35 mouse cellular contexts compared by ENCODE assay signal in the genomic region with DNA sequence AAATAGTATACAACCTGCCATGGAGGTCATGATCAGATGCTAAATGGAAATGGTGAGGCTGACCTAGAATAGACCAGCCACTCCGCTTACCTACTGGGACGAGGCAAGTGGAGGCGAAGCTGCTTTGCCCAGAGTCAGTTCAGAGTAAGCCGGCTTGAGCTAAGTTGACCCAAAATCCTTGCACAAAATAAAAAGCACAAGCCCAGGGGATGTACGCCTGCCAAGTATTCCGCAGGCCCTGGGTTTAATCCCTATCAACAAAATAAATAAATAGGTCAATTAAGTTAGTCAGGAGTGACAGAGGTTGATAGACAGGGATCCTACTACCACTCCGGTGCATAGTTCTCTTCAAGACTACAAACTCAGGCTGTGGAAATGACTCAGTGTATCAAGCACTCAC. TPM values are rescaled to one million over a fixed set of nuclear protein-coding genes. Genes with fewer than 3 reads are reported as not detected.
"Had no signal": no experiment of that assay in that cellular context is flagged by ENCODE, and none has a peak within 500 bp of the region (broad histone marks: within the 10 kb centered on the region; RNA-seq: fewer than 3 reads in every experiment).

No protein-coding gene starts in this region.

- H3K27ac ChIP-seq: heart, adult 2 months; heart, embryonic 13.5 days; heart, embryonic 15.5 days; hindbrain, embryonic 13.5 days; hindbrain, embryonic 15.5 days; hindbrain, postnatal 0 days; kidney, embryonic 15.5 days; kidney, postnatal 0 days; limb, embryonic 13.5 days; limb, embryonic 15.5 days; liver, embryonic 14.5 days had no signal

- H3K9ac ChIP-seq: heart, embryonic 13.5 days; heart, embryonic 15.5 days; hindbrain, embryonic 13.5 days; hindbrain, embryonic 15.5 days; kidney, embryonic 15.5 days; limb, embryonic 13.5 days; limb, embryonic 15.5 days; liver, embryonic 14.5 days had no signal

- H3K4me1 ChIP-seq: heart, embryonic 13.5 days; heart, embryonic 15.5 days; hindbrain, embryonic 15.5 days; kidney, embryonic 15.5 days; limb, embryonic 13.5 days; limb, embryonic 15.5 days had no signal

- DNase-seq: gastrocnemius, postnatal 14 days; gastrocnemius, postnatal 36 days; heart, adult 2 months; heart, postnatal 14 days; heart, postnatal 36 days; kidney, adult 11 months; kidney, adult 2 months; kidney, adult 9 months; kidney, postnatal 14 days; kidney, postnatal 36 days; layer of hippocampus, adult 9-11 months; layer of hippocampus, postnatal 36 days; left cerebral cortex, postnatal 4 days had no signal

- H3K4me3 ChIP-seq: heart, adult 2 months; heart, embryonic 13.5 days; heart, embryonic 15.5 days; hindbrain, embryonic 13.5 days; hindbrain, embryonic 15.5 days; kidney, embryonic 15.5 days; limb, embryonic 13.5 days; limb, embryonic 15.5 days had no signal

- H3K4me2 ChIP-seq: heart, embryonic 11.5 days; heart, embryonic 13.5 days; heart, embryonic 15.5 days; hindbrain, embryonic 13.5 days; hindbrain, embryonic 15.5 days; kidney, embryonic 15.5 days; limb, embryonic 13.5 days; limb, embryonic 15.5 days; liver, embryonic 11.5 days had no signal

- ATAC-seq: hindbrain, postnatal 0 days; intestine, embryonic 16.5 days had no signal

- H3K9me3 ChIP-seq: heart, embryonic 13.5 days; heart, embryonic 15.5 days; hindbrain, embryonic 13.5 days; hindbrain, embryonic 15.5 days; kidney, embryonic 15.5 days; limb, embryonic 13.5 days; limb, embryonic 15.5 days had no signal

- H3K36me3 ChIP-seq: heart, embryonic 13.5 days; heart, embryonic 15.5 days; hindbrain, embryonic 13.5 days; hindbrain, embryonic 15.5 days; kidney, embryonic 15.5 days; limb, embryonic 13.5 days; limb, embryonic 15.5 days had no signal

- H3K27me3 ChIP-seq: heart, embryonic 13.5 days; heart, embryonic 15.5 days; hindbrain, embryonic 15.5 days; kidney, embryonic 15.5 days; limb, embryonic 13.5 days; limb, embryonic 15.5 days had no signal

RNA-seq across cellular contexts. Expression of gene D1Pas1, which starts 41.0 kb away (rescaled TPM):
- total RNA-seq: gastrocnemius, adult 18-20 months; gastrocnemius, adult 8-10 months; gastrocnemius, postnatal 14 days; gastrocnemius, postnatal 36 days; heart, postnatal 36 days; hematopoietic stem cell, adult 5-6 weeks; hindbrain, postnatal 0 days; layer of hippocampus, adult 18-20 months; layer of hippocampus, adult 8-10 months; layer of hippocampus, postnatal 14 days; layer of hippocampus, postnatal 36 days; left cerebral cortex, adult 18-20 months; left cerebral cortex, postnatal 25 days had no signal
- polyA plus RNA-seq: heart, adult 2 months; hindbrain, postnatal 0 days; kidney, postnatal 0 days; large intestine, adult 2 months; liver, embryonic 14.5 days had no signal
